Mouse (Mus musculus): ENCODE measurements at regions not wholly inside any gene's neighbourhood (a gene's known extent, or its start where the extent isn't known, plus 50 kb on each side); places are given as distances from the start of the nearest gene placed in this dataset.

GRCm38 (mm10) chr4:56686141-56686540, 53.7 kb upstream of the Gm26657 start:
- DNase-seq (ENCODE audit: low spot score in 2 of 2): no peak

GRCm38 (mm10) chr4:56685696-56686095, 54.2 kb upstream of the Gm26657 start:
- no peak for DNase-seq (ENCODE audit: low spot score in 2 of 2)

- DNase-seq (ENCODE audit: low spot score in 2 of 2): peak; percentile 70 to 85
Measured at GRCm38 (mm10) chr4:56685123-56685522, 54.7 kb upstream of the Gm26657 start.

GRCm38 (mm10) chr4:56684031-56684430, 55.8 kb upstream of the Gm26657 start:
- DNase-seq (ENCODE audit: low spot score in 2 of 2): no peak

GRCm38 (mm10) chr4:56681121-56681520, 58.7 kb upstream of the Gm26657 start:
- no peak for DNase-seq (ENCODE audit: low spot score in 2 of 2)

- DNase-seq (ENCODE audit: low spot score in 2 of 2): no peak
Measured at GRCm38 (mm10) chr4:56673868-56674267, 66.0 kb upstream of the Gm26657 start.

GRCm38 (mm10) chr4:56664921-56665320, 74.9 kb upstream of the Gm26657 start:
- no peak for DNase-seq (ENCODE audit: low spot score in 2 of 2)

- no peak for DNase-seq (ENCODE audit: low spot score in 2 of 2)
Measured at GRCm38 (mm10) chr4:56661816-56662215, 78.1 kb upstream of the Gm26657 start.

- DNase-seq (ENCODE audit: low spot score in 2 of 2): no peak
Measured at GRCm38 (mm10) chr4:56657046-56657445, 82.8 kb upstream of the Gm26657 start.

GRCm38 (mm10) chr4:56654327-56654726, 85.5 kb upstream of the Gm26657 start:
- peak; percentile 17 to 61 for DNase-seq (ENCODE audit: low spot score in 2 of 2)

GRCm38 (mm10) chr4:56652819-56653218, 87.1 kb upstream of the Gm26657 start:
- DNase-seq (ENCODE audit: low spot score in 2 of 2): no peak

- DNase-seq (ENCODE audit: low spot score in 2 of 2): no peak
Measured at GRCm38 (mm10) chr4:56649731-56650130, 90.1 kb upstream of the Gm26657 start.

- DNase-seq (ENCODE audit: low spot score in 2 of 2): peak; percentile 28 to 54
Measured at GRCm38 (mm10) chr4:56643999-56644962, 95.6 kb upstream of the Gm26657 start.

GRCm38 (mm10) chr4:56643491-56643890, 96.4 kb upstream of the Gm26657 start:
- DNase-seq (ENCODE audit: low spot score in 2 of 2): no peak

- no peak for DNase-seq (ENCODE audit: low spot score in 2 of 2)
Measured at GRCm38 (mm10) chr4:56639709-56640108, 100.2 kb upstream of the Gm26657 start.

- DNase-seq (ENCODE audit: low spot score in 2 of 2): no peak
Measured at GRCm38 (mm10) chr4:56638704-56639478, 101.0 kb upstream of the Gm26657 start.

- DNase-seq (ENCODE audit: low spot score in 2 of 2): no peak
Measured at GRCm38 (mm10) chr4:56636265-56636664, 103.6 kb upstream of the Gm26657 start.

GRCm38 (mm10) chr4:56633528-56633927, 106.3 kb upstream of the Gm26657 start:
- no peak for DNase-seq (ENCODE audit: low spot score in 2 of 2)

- no peak for DNase-seq (ENCODE audit: low spot score in 2 of 2)
Measured at GRCm38 (mm10) chr4:56630251-56630650, 109.6 kb upstream of the Gm26657 start.

GRCm38 (mm10) chr4:56627206-56627605, 112.7 kb upstream of the Gm26657 start:
- DNase-seq (ENCODE audit: low spot score in 2 of 2): no peak

GRCm38 (mm10) chr4:56621782-56622181, 118.1 kb upstream of the Gm26657 start:
- DNase-seq (ENCODE audit: low spot score in 2 of 2): peak in 1 of 2 experiments; percentile 23

- DNase-seq (ENCODE audit: low spot score in 2 of 2): no peak
Measured at GRCm38 (mm10) chr4:56621356-56621755, 118.5 kb upstream of the Gm26657 start.
